Mouse (Mus musculus) Patski (cell line): ENCODE data around the gene Mki67. TPM values are rescaled to one million over a fixed set of nuclear protein-coding genes. Genes with fewer than 3 reads are reported as not detected.

Experiments used
- ATAC-seq: fragments of 100-300 bp; one replicate; pipeline ENCODE4 v1.8.0; 2021
- CTCF ChIA-PET: fragments of 350-600 bp; sonication (Branson Sonifier 250); formaldehyde crosslinking; loops from one replicate; lab custom pipeline; 2022; ENCODE audit warnings: inconsistent platforms; lab: Charles Lee
- POLR2A ChIA-PET: fragments of 350-600 bp; sonication (Branson Sonifier 250); formaldehyde crosslinking; loops from one replicate; lab custom pipeline; 2022; ENCODE audit warnings: antibody characterized with exemption, inconsistent platforms; lab: Charles Lee
- DNase-seq: peaks from one replicate; pipeline ENCODE4 v3.0.0-alpha.2; 2011; ENCODE audit warnings: low read depth, low spot score
- H3K27me3 ChIP-seq: fragments of 371-371 bp; one replicate; pipeline ENCODE4 v1.5.1; 2021
- CTCF ChIP-seq: fragments of 100-300 bp; IDR thresholded peaks from one replicate; pipeline ENCODE4 v1.5.1; 2021
- in situ Hi-C: fragments of 300-500 bp; cut with MboI; formaldehyde crosslinking; loops from 3 replicates; pipeline ENCODE4 v1.11.1; 2018; ENCODE audit warnings: low pct_unique_long_range_greater_than_20kb, mixed read lengths
- polyA plus RNA-seq: library from polyadenylated mRNA; unstranded; gene quantifications from one replicate; pipeline ENCODE4 v1.2.3, GENCODE M21; 2021

Mki67 gene
- polyA plus RNA-seq, 1 experiment from 2014 or later, result 39.6 TPM

DNA sequence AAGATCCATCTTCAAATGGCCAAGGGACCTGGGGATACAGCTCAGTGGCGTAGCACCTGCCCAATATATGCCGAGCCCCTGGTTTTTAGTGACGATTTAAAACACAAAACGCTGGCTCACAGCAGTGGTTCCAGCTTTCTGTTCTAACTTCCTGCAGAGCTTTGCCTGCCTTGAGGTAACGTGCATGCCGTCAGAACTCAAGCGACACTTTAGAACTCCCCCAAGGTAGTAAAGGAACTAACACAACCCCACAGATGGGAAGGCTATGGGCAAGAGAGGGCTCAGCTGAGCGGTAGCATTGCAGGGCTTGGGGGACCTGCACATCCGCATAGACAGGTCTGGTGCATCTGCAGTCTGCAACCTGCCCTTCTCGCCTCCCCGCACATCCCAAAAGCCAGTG is 63.4 kb downstream of the Mki67 start:
- in situ Hi-C loops, result no loop called here
- H3K27me3 ChIP-seq, result no peaks in the 10 kb centered on the region
- ChIA-PET POLR2A (no interaction called here), CTCF (interaction anchor here (1.3 to 1.9 kb wide), 2 partner anchors 11 to 21 kb away, joined by 4 read pairs; no protein-coding TSS in a partner anchor)
- TF ChIP-seq CTCF, result no peak
- no peak for ATAC-seq
- DNase-seq, result no peak

DNA sequence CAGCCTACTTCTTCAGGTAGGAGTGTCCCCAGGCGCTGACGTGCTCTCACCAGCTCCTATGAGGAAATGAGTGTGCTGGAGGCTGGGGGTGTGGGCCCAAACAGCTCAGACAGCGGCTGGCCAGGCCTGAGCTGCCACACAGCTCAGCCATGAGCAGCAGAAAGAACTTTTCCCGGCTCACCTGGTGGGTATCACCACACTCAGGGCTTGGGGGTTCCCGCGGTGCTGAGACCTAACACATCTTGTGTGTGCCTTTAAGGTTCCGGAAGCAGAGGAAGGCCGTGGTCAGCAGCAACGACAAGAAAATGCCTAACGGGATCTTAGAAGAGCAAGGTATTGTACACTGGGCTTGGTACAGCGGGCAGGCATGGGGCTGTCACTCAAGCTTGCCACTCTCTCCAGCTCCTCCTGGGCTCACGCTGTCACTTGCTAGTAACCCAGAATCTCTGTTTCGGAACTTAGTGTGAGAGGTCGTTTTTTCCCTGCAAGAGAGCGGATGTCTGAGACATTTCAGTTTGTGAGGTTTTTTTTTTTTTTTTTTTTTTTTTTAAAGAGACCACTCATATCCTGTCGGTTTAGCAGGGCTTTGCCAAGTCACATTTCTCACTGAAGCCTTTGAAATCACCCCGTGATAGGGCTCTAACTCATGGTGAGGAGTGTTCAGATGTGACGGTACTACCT is 64.2 kb downstream of the Mki67 start:
- ATAC-seq (no peak), DNase-seq (no peak)
- in situ Hi-C loops, result no loop called here
- POLR2A ChIA-PET, result interaction anchor here (0.7 kb wide), 1 partner anchor 75 kb away, joined by 6 read pairs; no protein-coding TSS in a partner anchor
- no peak for TF ChIP-seq CTCF
- CTCF ChIA-PET, result interaction anchor here (1.3 to 1.9 kb wide), 4 partner anchors 10 to 115 kb away, joined by 3 to 4 read pairs (median 4); partner anchors contain the start of gene Ptpre
- no peaks in the 10 kb centered on the region for H3K27me3 ChIP-seq

GRCm38 (mm10) chr7:135650061-135650460 is 66.1 kb downstream of the Mki67 start:
- no peak for ATAC-seq
- ChIA-PET POLR2A (no interaction called here), CTCF (no interaction called here)
- DNase-seq, result no peak
- in situ Hi-C loops, result no loop called here
- TF ChIP-seq CTCF, result no peak
- H3K27me3 ChIP-seq, result no peaks in the 10 kb centered on the region

DNA sequence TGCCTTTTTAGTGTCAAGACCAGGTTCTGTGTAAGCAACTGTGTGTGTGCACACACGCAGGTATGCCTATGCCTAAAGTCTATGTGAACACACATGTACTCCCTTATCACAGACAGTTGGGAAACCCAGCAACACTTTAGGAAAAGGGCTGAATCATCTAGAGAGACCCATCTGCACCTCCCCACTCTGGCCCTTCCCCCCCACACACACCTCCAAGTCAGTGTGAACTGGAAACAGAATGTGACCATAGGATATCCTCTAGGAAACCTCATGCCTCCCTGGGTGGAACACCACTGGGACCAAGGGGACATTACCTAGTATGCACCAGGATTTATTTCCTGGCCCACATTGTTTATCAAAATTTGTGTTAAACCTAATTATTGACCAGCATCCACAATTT is 66.9 kb downstream of the Mki67 start:
- in situ Hi-C loops, result no loop called here
- ATAC-seq, result no peak
- ChIA-PET CTCF (no interaction called here), POLR2A (no interaction called here)
- no peak for TF ChIP-seq CTCF
- DNase-seq, result no peak
- H3K27me3 ChIP-seq, result no peaks in the 10 kb centered on the region

DNA sequence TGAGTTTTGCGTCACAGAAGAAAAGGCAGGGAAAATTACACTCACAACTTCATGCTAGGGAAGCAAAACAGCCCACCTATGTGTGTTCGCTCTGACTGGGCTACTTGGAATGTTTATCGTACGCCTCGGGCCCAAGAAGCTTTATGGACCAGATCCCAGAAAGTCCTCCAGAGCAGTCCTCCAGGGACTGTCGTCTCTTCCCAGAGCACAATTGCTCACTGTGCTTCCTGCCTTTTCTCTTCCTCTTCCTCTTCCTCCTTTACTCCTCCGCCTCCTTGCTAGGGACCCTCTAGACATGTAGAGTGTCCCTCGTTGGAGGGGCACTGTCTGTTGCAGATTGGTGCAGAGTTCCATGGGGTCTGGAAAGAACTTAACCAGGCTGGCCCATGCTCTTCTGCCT is 67.3 kb downstream of the Mki67 start:
- in situ Hi-C loops, result no loop called here
- no peaks in the 10 kb centered on the region for H3K27me3 ChIP-seq
- ATAC-seq (no peak), DNase-seq (no peak)
- CTCF ChIA-PET, result no interaction called here
- no peak for TF ChIP-seq CTCF
- POLR2A ChIA-PET, result no interaction called here

DNA sequence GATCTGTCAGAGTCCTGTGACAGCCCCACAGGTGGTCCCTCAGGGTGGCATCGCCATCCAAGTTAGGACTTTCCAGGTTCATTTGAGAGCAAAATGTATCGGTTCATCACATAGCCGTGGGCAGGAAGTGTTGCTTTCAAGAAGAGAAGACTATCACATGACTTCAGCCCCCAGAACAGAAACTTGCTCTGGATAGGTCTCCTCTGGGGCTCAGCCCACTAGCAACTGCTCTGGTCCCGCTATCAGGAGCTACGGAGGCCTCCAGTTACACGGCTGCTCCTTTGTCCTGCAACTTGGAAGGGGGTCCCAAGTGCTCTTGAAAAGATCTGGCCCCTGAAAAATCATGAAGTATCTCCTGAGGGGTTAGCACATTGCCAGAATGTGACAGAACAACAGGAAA is 69.2 kb downstream of the Mki67 start:
- ChIA-PET CTCF (no interaction called here), POLR2A (no interaction called here)
- TF ChIP-seq CTCF, result no peak
- no peaks in the 10 kb centered on the region for H3K27me3 ChIP-seq
- ATAC-seq, result no peak
- in situ Hi-C loops, result no loop called here
- DNase-seq, result no peak

- ATAC-seq (no peak), DNase-seq (no peak)
- no peak for TF ChIP-seq CTCF
- no peaks in the 10 kb centered on the region for H3K27me3 ChIP-seq
- POLR2A ChIA-PET, result interaction anchor here (0.7 kb wide), 1 partner anchor 145 kb away, joined by 3 read pairs; no protein-coding TSS in a partner anchor
- in situ Hi-C loops, result no loop called here
- CTCF ChIA-PET, result interaction anchor here (1.2 to 1.3 kb wide), 3 partner anchors 11 to 91 kb away, joined by 4 to 5 read pairs (median 4); no protein-coding TSS in a partner anchor
Observed at GRCm38 (mm10) chr7:135644452-135644851, 71.7 kb downstream of the Mki67 start.

- peak; percentile 69 for TF ChIP-seq CTCF
- DNase-seq (no peak), ATAC-seq (no peak)
- in situ Hi-C loops, result no loop called here
- ChIA-PET CTCF (interaction anchor here (0.6 to 2.9 kb wide), 7 partner anchors 10 to 104 kb away, joined by 3 to 8 read pairs (median 3); partner anchors contain the start of gene Ptpre), POLR2A (no interaction called here)
- H3K27me3 ChIP-seq, result no peaks in the 10 kb centered on the region
Observed at GRCm38 (mm10) chr7:135641698-135642507, 74.3 kb downstream of the Mki67 start.

Other genes starting within 250 kb of the Mki67 start
- not detected for gene Clrn3, start 187.7 kb downstream of the Mki67 start, polyA plus RNA-seq
- 8.8 TPM for gene Ptpre, start 178.9 kb downstream of the Mki67 start, polyA plus RNA-seq